Mouse (Mus musculus) G1E-ER4 (cell line): Measurements from ENCODE around the gene Ispd. TPM values are rescaled to one million over a fixed set of nuclear protein-coding genes. Genes with fewer than 3 reads are reported as not detected.

Source experiments
- GATA1 ChIP-seq: IDR thresholded peaks from one replicate; pipeline ENCODE4 v1.8.0; 2012; ENCODE audit warnings: low read length, inconsistent platforms
- polyA plus RNA-seq: library from polyadenylated mRNA; stranded (reverse); fragments of >175 nt; gene quantifications from 2 replicates; pipeline ENCODE4 v1.2.3, GENCODE M21; 2012

The Ispd gene
- polyA plus RNA-seq, 1 experiment: 1.7 TPM

GRCm38 (mm10) chr12:36708810-36709209, 327.6 kb downstream of the Ispd start:
- peak; percentile 62 for TF ChIP-seq GATA1

GRCm38 (mm10) chr12:36713866-36714662, 332.8 kb downstream of the Ispd start:
- no peak for TF ChIP-seq GATA1

- no peak for TF ChIP-seq GATA1
Observed at GRCm38 (mm10) chr12:36717526-36717925, 336.3 kb downstream of the Ispd start.

DNA sequence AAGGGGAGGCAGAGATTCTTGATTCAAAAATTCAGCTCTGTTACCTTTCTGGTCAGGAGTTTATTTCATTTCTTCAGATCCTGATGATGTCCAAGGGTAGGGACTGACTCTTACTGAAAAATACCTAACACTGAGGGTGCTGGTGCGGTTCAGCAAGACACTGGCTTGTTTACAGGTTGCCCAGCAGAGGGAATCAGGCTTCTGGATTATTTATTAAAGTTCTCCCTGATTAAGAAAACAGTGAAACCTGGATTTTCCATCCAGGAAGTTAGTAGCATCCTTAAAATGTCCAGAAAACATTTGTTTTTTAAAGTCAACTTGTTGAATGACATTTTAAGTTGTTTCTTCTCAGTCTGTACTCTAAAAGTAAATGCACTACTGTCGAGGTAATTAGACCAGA, 337.2 kb downstream of the Ispd start:
- TF ChIP-seq GATA1: no peak

DNA sequence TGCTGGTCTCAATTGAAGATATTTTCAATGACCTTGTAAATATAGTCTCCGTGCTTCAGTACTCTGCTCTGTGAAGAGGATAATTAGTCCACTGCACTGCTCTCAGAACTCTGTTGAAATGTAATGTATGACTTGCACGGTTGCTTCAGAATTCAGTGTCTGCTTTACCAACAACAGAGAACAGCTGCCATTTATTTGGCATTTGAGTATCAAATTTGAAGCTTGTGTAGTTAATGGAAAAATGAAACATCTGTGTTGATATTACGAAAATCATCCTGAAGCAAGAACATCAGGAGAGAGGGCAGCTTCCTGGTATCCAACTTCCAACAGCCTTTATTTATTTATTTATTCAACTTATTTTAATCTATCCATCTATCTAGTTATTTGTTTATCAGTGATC, 337.8 kb downstream of the Ispd start:
- TF ChIP-seq GATA1: no peak

DNA sequence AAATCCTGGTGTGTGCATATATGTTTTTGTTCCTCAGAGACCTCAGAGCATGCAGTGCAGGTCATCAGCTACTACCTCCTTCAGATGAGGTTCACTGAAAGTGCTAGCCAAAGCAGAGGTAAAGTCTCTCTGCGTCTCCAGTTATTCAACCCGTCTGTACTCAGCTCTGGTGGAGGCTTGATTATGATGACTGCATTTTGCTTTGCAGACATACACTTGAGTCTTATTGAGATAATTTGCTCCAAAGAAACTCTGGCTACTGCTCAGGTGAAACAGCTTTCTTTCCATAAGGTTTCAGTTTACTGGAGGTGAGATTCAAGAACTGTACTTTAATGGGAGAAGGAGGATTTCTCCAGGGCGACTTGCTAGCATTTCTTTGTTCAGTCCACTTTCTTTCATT, 339.5 kb downstream of the Ispd start:
- no peak for TF ChIP-seq GATA1

- no peak for TF ChIP-seq GATA1
Observed at GRCm38 (mm10) chr12:36721223-36721622, 340.0 kb downstream of the Ispd start.

DNA sequence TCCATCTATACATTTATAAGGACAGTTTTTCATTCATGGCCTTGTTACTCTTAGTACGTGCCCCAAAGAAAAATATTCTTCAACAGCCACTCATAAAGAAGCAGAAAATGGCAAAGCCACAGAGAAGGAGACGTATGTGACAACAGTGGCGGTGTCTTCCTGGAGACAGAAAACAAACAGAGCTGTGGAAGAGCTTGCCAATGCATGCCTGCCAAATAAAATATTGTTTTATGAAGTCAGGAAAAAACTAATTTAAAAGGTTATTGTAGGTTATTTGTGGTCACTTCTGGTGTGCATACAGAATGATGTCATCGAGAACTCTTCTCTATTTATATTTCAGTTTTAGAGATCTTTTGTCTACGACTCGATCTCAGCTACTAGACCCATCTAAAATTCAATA, 341.5 kb downstream of the Ispd start:
- no peak for TF ChIP-seq GATA1

DNA sequence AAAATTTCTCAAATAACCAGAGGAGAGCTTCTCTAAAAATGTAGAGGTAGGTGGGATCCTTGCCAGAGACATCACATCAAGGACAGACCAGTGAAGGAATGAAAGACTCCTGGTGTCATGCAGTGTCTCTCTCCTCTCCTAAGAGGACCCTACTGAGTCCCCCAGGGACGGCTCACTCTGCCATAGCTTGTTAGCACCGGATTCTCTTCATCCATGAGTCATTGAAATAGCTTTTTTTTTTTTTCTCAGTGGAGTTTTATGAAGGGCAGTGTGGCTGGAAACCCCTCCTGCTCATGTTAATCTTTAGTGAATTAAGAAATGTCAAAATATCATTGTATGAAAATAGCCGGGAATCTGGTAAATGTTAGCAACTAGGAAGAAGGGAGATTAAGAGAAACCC, 342.1 kb downstream of the Ispd start:
- TF ChIP-seq GATA1: no peak

DNA sequence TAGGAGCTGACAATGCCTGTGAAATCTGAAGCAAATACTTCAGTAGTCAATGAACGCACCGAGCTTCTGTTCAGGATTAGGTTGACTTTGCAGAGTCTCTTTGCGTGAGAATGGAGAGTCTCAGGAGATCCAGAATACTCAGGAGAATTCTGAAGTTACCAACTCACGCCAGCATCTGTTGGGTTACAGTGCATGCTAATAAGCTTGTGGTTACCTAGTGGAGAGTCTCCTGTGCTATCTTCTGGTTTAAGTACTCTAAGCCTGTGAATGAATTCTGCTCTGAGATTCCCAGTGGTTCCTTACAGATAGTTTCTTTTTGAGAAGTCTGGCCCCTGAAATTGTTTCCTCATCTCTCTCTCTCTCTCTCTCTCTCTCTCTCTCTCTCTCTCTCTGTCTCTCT, 343.0 kb downstream of the Ispd start:
- no peak for TF ChIP-seq GATA1

DNA sequence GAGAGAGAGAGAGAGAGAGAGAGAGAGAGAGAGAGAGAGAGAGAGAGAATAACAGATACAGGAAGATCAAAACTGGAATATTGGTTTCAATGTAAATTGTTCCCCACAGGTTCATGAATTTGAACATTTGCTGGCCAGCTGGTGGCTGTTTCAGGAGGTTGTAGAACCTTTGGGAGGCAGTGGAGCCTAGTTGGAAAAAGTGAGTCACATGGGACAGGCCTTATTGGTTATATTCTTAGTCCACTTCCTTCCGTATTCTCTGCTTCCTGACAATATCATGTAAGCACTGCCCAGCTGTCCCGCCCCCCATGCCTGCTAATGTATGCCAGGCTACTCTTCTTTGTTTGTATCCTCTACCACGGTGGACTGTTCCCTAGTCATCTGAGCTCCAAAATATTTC, 344.0 kb downstream of the Ispd start:
- no peak for TF ChIP-seq GATA1

- no peak for TF ChIP-seq GATA1
Observed at GRCm38 (mm10) chr12:36726026-36726425, 344.8 kb downstream of the Ispd start.

DNA sequence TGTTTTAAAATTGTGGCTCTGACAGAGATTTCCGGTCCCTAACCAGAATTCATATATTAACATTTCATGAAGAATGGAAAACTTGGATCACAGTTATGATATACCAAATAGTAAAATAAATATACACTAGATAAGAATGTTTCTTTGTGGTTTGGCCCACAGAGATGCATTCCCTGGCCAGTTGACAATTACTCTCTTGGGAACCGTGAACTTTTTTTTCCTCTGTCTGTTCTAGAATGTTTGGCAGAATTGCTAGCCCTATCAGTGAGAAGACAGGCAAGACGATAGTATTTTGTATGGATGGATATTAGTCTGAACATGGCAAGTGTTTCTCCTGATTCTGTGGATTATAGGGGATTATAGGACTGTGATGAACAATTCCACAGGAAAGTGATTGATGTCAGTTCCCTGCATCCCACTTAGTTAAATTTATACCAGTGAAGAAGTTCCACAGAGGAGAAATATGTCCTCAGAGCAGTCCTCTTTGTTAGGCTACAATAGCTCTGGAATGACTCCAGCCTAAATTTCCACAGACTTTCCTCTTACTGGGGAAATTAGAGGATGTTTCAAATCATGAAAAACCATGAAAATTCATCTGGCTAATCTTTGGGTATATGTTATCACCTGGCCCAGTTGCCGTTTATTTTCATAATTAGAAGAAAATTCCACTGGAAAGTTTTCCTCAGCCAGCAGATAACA, 352.6 kb downstream of the Ispd start:
- TF ChIP-seq GATA1: no peak

Other genes starting within 250 kb of the Ispd start
- 1.5 and 2.0 TPM in 2 replicates for gene Ankmy2, start 224.3 kb upstream of the Ispd start, polyA plus RNA-seq
- 15.0 and 23.4 TPM in 2 replicates for gene Bzw2, start 223.4 kb upstream of the Ispd start, polyA plus RNA-seq
- not detected in 2 replicates for gene Lrrc72, start 128.1 kb upstream of the Ispd start, polyA plus RNA-seq
- not detected in 2 replicates for gene Sostdc1, start 67.3 kb upstream of the Ispd start, polyA plus RNA-seq
- gene D630036H23Rik, start 731 bp downstream of the Ispd start, polyA plus RNA-seq: 0.94 and 1.4 TPM in 2 replicates